10 mouse cellular contexts compared by ENCODE assay signal in genomic region chr4:66370557-66371071, GRCm38 (mm10). TPM values are rescaled to one million over a fixed set of nuclear protein-coding genes. Genes with fewer than 3 reads are reported as not detected.
DNase-seq lines count a peak whose midpoint lies in the region; ATAC-seq and TF ChIP-seq lines count a peak whose summit lies in the region.
"Had no signal": no experiment of that assay in that cellular context is flagged by ENCODE, and none has a peak within 500 bp of the region (broad histone marks: within the 10 kb centered on the region; RNA-seq: fewer than 3 reads in every experiment).

No protein-coding gene starts in this region.

- peak; percentile 79; the same call in 1 of the 2 replicates for ATAC-seq in forebrain, embryonic 13.5 days
- no peak for ATAC-seq in forebrain, embryonic 11.5 days (replicated peaks; ENCODE audit: low FRiP score)
- peak; percentile 92 for ATAC-seq in forebrain, postnatal 0 days
- peak; percentile 44; the same call in 1 of the 2 replicates for ATAC-seq in stomach, embryonic 16.5 days (ENCODE audit: insufficient read depth, low FRiP score)
- no peak for ATAC-seq in liver, embryonic 11.5 days (replicated peaks; ENCODE audit: low FRiP score)

- H3K9ac ChIP-seq in forebrain, embryonic 13.5 days: no peak overlapping the region
- H3K9ac ChIP-seq in forebrain, embryonic 11.5 days (ENCODE audit: low read length): no peak overlapping the region
- H3K9ac ChIP-seq in forebrain, postnatal 0 days: no peak overlapping the region
- H3K9ac ChIP-seq in stomach, embryonic 16.5 days (ENCODE audit: low read length): no peak overlapping the region
- H3K9ac ChIP-seq in liver, embryonic 11.5 days (ENCODE audit: low read depth, low read length): no peak overlapping the region
- H3K9ac ChIP-seq: midbrain, embryonic 12.5 days had no signal

- no peak for TF ChIP-seq CTCF in forebrain, postnatal 0 days (IDR thresholded peaks at IDR 0.05; ENCODE audit: low read depth)

- H3K9me3 ChIP-seq in forebrain, embryonic 13.5 days (replicated peaks): no peaks in the 10 kb centered on the region
- H3K9me3 ChIP-seq in forebrain, embryonic 11.5 days (ENCODE audit: control insufficient read depth, low read length): no peaks in the 10 kb centered on the region
- no peaks in the 10 kb centered on the region for H3K9me3 ChIP-seq in forebrain, postnatal 0 days (ENCODE audit: low read length)
- no peaks in the 10 kb centered on the region for H3K9me3 ChIP-seq in stomach, embryonic 16.5 days (replicated peaks; ENCODE audit: control insufficient read depth, low read length)
- no peaks in the 10 kb centered on the region for H3K9me3 ChIP-seq in liver, embryonic 11.5 days (ENCODE audit: control insufficient read depth, low read length)
- H3K9me3 ChIP-seq: midbrain, embryonic 12.5 days had no signal

- H3K4me1 ChIP-seq in forebrain, embryonic 13.5 days: peaks cover 9% of the 10 kb centered on the region
- H3K4me1 ChIP-seq in forebrain, embryonic 11.5 days (replicated peaks; ENCODE audit: control insufficient read depth, insufficient read depth, low read length): no peaks in the 10 kb centered on the region
- 0 out of 2 replicates have a peak, but pooled peaks cover 6% of the 10 kb centered on the region for H3K4me1 ChIP-seq in forebrain, postnatal 0 days (ENCODE audit: insufficient read depth)
- 0 out of 2 replicates have a peak, but pooled peaks cover 4% of the 10 kb centered on the region for H3K4me1 ChIP-seq in stomach, embryonic 16.5 days (ENCODE audit: control insufficient read depth, insufficient read depth, low read length)
- H3K4me1 ChIP-seq in liver, embryonic 11.5 days (replicated peaks; ENCODE audit: control insufficient read depth, insufficient read depth, low read length): no peaks in the 10 kb centered on the region

- H3K27ac ChIP-seq in forebrain, embryonic 13.5 days: 0 out of 2 replicates have a peak overlapping the region, but pooled peaks have one; percentile 16
- H3K27ac ChIP-seq in forebrain, embryonic 11.5 days (ENCODE audit: low read depth, low read length): no peak overlapping the region
- no peak overlapping the region for H3K27ac ChIP-seq in forebrain, postnatal 0 days (ENCODE audit: low read depth, low read length)
- H3K27ac ChIP-seq in stomach, embryonic 16.5 days (ENCODE audit: low read length): no peak overlapping the region
- H3K27ac ChIP-seq in liver, embryonic 11.5 days (ENCODE audit: low read depth, low read length): no peak overlapping the region
- H3K27ac ChIP-seq: midbrain, embryonic 12.5 days had no signal

- H3K27me3 ChIP-seq in forebrain, embryonic 13.5 days: no peaks in the 10 kb centered on the region
- no peaks in the 10 kb centered on the region for H3K27me3 ChIP-seq in forebrain, embryonic 11.5 days (ENCODE audit: control insufficient read depth, insufficient read depth, low read length)
- H3K27me3 ChIP-seq in forebrain, postnatal 0 days (ENCODE audit: insufficient read depth, low read length): no peaks in the 10 kb centered on the region
- no peaks in the 10 kb centered on the region for H3K27me3 ChIP-seq in stomach, embryonic 16.5 days (ENCODE audit: control insufficient read depth, insufficient read depth, low read length)
- H3K27me3 ChIP-seq in liver, embryonic 11.5 days (replicated peaks; ENCODE audit: control insufficient read depth, insufficient read depth, low read length): no peaks in the 10 kb centered on the region
- H3K27me3 ChIP-seq: midbrain, embryonic 12.5 days had no signal

- no peak overlapping the region for H3K4me3 ChIP-seq in forebrain, embryonic 13.5 days
- no peak overlapping the region for H3K4me3 ChIP-seq in forebrain, embryonic 11.5 days (ENCODE audit: low read depth, low read length)
- no peak overlapping the region for H3K4me3 ChIP-seq in forebrain, postnatal 0 days (ENCODE audit: low read depth, low read length)
- no peak overlapping the region for H3K4me3 ChIP-seq in stomach, embryonic 16.5 days (replicated peaks; ENCODE audit: low read length)
- no peak overlapping the region for H3K4me3 ChIP-seq in liver, embryonic 11.5 days (ENCODE audit: low read depth, low read length)
- H3K4me3 ChIP-seq: midbrain, embryonic 12.5 days had no signal

- no peak for DNase-seq in forebrain, embryonic 11.5 days (ENCODE audit: low spot score)
- DNase-seq in 3T3-L1 (ENCODE audit: low read depth, low spot score): peak; percentile 3
- DNase-seq in forebrain, postnatal 0 days: peak; percentile 89
- peak; percentile 14 for DNase-seq in left cerebral cortex, adult 11 months (ENCODE audit: low spot score)
- DNase-seq in thymus, postnatal 36 days: no peak
- DNase-seq in liver, embryonic 11.5 days (ENCODE audit: low spot score): no peak

- WGBS in forebrain, embryonic 13.5 days: 56% methylated on average over 3 of the region's 3 CpGs
- 64% methylated on average over 3 of the region's 3 CpGs for WGBS in forebrain, embryonic 11.5 days
- 19% methylated on average over 3 of the region's 3 CpGs for WGBS in forebrain, postnatal 0 days
- WGBS in stomach, embryonic 16.5 days: 44% methylated on average over 3 of the region's 3 CpGs
- 60% methylated on average over 3 of the region's 3 CpGs for WGBS in liver, embryonic 11.5 days

- no peak overlapping the region for H3K4me2 ChIP-seq in forebrain, embryonic 13.5 days
- no peak overlapping the region for H3K4me2 ChIP-seq in forebrain, embryonic 11.5 days (ENCODE audit: low read depth, low read length, severe bottlenecking)
- no peak overlapping the region for H3K4me2 ChIP-seq in forebrain, postnatal 0 days (ENCODE audit: low read depth)
- H3K4me2 ChIP-seq in stomach, embryonic 16.5 days (ENCODE audit: low read depth, low read length): no peak overlapping the region
- no peak overlapping the region for H3K4me2 ChIP-seq in liver, embryonic 11.5 days
- H3K4me2 ChIP-seq: midbrain, embryonic 12.5 days had no signal

- no peaks in the 10 kb centered on the region for H3K36me3 ChIP-seq in forebrain, embryonic 13.5 days (ENCODE audit: poor library complexity, severe bottlenecking)
- no peaks in the 10 kb centered on the region for H3K36me3 ChIP-seq in forebrain, embryonic 11.5 days (ENCODE audit: control insufficient read depth, insufficient read depth, low read length)
- no peaks in the 10 kb centered on the region for H3K36me3 ChIP-seq in forebrain, postnatal 0 days (ENCODE audit: insufficient read depth)
- H3K36me3 ChIP-seq in stomach, embryonic 16.5 days (ENCODE audit: control insufficient read depth, insufficient read depth, low read length): no peaks in the 10 kb centered on the region
- no peaks in the 10 kb centered on the region for H3K36me3 ChIP-seq in liver, embryonic 11.5 days (ENCODE audit: control insufficient read depth, insufficient read depth, low read length)
- H3K36me3 ChIP-seq: midbrain, embryonic 12.5 days had no signal

RNA-seq across cellular contexts. Expression of gene Astn2, which starts 33.8 kb away (rescaled TPM):
- polyA plus RNA-seq in forebrain, embryonic 13.5 days (2015; fragmentation: Nextera tagmentation; extraction: Ambion mirVana): 0.62 and 0.81 TPM in 2 replicates
- polyA plus RNA-seq in forebrain, embryonic 11.5 days (2014; fragmentation: Nextera tagmentation; extraction: Ambion mirVana): 0.94 and 1.2 TPM in 2 replicates
- total RNA-seq in forebrain, postnatal 0 days (2014; rRNA removed): 15.0 and 20.9 TPM in 2 replicates
- polyA plus RNA-seq in forebrain, postnatal 0 days (2015; fragmentation: Nextera tagmentation; extraction: Ambion mirVana): 0.47 and 0.98 TPM in 2 replicates
- polyA plus RNA-seq in stomach, embryonic 16.5 days (2015; fragmentation: Nextera tagmentation; extraction: Ambion mirVana): 0.11 and 0.15 TPM in 2 replicates
- 0.05 and 0.09 TPM in 2 replicates for polyA plus RNA-seq in liver, embryonic 11.5 days (2014; fragmentation: Nextera tagmentation; extraction: Ambion mirVana)
- polyA plus RNA-seq: C2C12 had no signal

Comparison
In these comparisons a context has a peak if more than half of its experiments do, and no peak if none do; other contexts are left out.
1. ATAC-seq: peak in forebrain, embryonic 13.5 days (single experiment), forebrain, postnatal 0 days (single experiment) and stomach, embryonic 16.5 days (single experiment); none in forebrain, embryonic 11.5 days (single experiment) and liver, embryonic 11.5 days (single experiment).
2. DNase-seq: peak in 3T3-L1 (single experiment), forebrain, postnatal 0 days (single experiment) and left cerebral cortex, adult 11 months (single experiment); none in forebrain, embryonic 11.5 days (single experiment), thymus, postnatal 36 days (0 of 2) and liver, embryonic 11.5 days (single experiment).